Mouse (Mus musculus) ES-E14 (cell line): Measurements from ENCODE around the gene Zfp287. TPM values are rescaled to one million over a fixed set of nuclear protein-coding genes. Genes with fewer than 3 reads are reported as not detected.
A peak's percentile ranks its signal among the peaks of the same experiment; 100 is the strongest.

Source experiments
- DNase-seq: peaks from one replicate; pipeline ENCODE4 v3.0.0-alpha.2; 2013; ENCODE audit warnings: low read depth, low spot score
- H3K27ac ChIP-seq: 2 replicates; pipeline ENCODE4 v1.5.1; 2012; ENCODE audit warnings: low read depth, mild to moderate bottlenecking, low read length, moderate library complexity, mixed read lengths; ENCODE audit not compliant: poor library complexity, insufficient read depth, severe bottlenecking
- H3K36me3 ChIP-seq: 2 replicates; pipeline ENCODE4 v1.6.1; 2012; ENCODE audit warnings: mild to moderate bottlenecking, low read length, moderate library complexity, mixed read lengths; ENCODE audit not compliant: control insufficient read depth, poor library complexity, insufficient read depth, severe bottlenecking
- H3K4me1 ChIP-seq, 2 experiments: fragments of 150-350 bp in 1 of 2; sonication (generic) in 1 of 2; 2 replicates each; pipeline ENCODE4 v1.6.1; 2012; ENCODE audit warnings: low read length in 2 of 2, mild to moderate bottlenecking in 1 of 2, mixed read lengths in 1 of 2; ENCODE audit not compliant: control insufficient read depth in 2 of 2, insufficient read depth in 2 of 2, poor library complexity in 1 of 2
- H3K4me3 ChIP-seq, 2 experiments: fragments of 150-350 bp in 1 of 2; sonication (generic) in 1 of 2; 2 replicates each; pipeline ENCODE4 v1.5.1; 2012; ENCODE audit warnings: low read length in 2 of 2, low read depth in 1 of 2, mild to moderate bottlenecking in 1 of 2, mixed read lengths in 1 of 2; ENCODE audit not compliant: insufficient read depth in 1 of 2, poor library complexity in 1 of 2, severe bottlenecking in 1 of 2
- H3K9ac ChIP-seq: 2 replicates; pipeline ENCODE4 v1.6.1; 2012; ENCODE audit warnings: low read depth, mild to moderate bottlenecking, low read length, mixed read lengths; ENCODE audit not compliant: poor library complexity, insufficient read depth, severe bottlenecking
- H3K9me3 ChIP-seq: fragments of 150-350 bp; sonication (generic); 2 replicates; pipeline ENCODE4 v1.6.1; 2012; ENCODE audit warnings: low read depth, mild to moderate bottlenecking, low read length; ENCODE audit not compliant: control insufficient read depth, insufficient read depth
- CHD2 ChIP-seq: IDR thresholded peaks from 2 replicates; pipeline ENCODE4 v1.6.1; 2014; ENCODE audit warnings: mild to moderate bottlenecking, low read depth, low read length, inconsistent platforms
- HCFC1 ChIP-seq: IDR thresholded peaks from 2 replicates; pipeline ENCODE4 v1.6.1; 2012; ENCODE audit warnings: low read length, inconsistent platforms, borderline replicate concordance; ENCODE audit not compliant: insufficient read depth
- MAFK ChIP-seq: IDR thresholded peaks from 2 replicates; pipeline ENCODE4 v1.6.1; 2014; ENCODE audit warnings: mild to moderate bottlenecking, low read depth, low read length, inconsistent platforms; ENCODE audit not compliant: insufficient read depth
- ZC3H11A ChIP-seq: IDR thresholded peaks from 2 replicates; pipeline ENCODE4 v1.6.1; 2012; ENCODE audit warnings: low read depth, mild to moderate bottlenecking, inconsistent platforms, low read length, borderline replicate concordance
- ZNF384 ChIP-seq: IDR thresholded peaks from 2 replicates; pipeline ENCODE4 v1.6.1; 2012; ENCODE audit warnings: low read depth, low read length, inconsistent platforms
- in situ Hi-C, 2 experiments: fragments of 600-800 bp; cut with MboI; formaldehyde crosslinking; loops; one replicate each; pipeline ENCODE4 v1.15.1; 2025; ENCODE audit warnings: low sequenced_read_pairs in 2 of 2, inconsistent platforms in 1 of 2; ENCODE audit not compliant: unreplicated experiment in 2 of 2
- total RNA-seq: library from RNA; depleted of rRNA; stranded (reverse); fragments of 300-350 nt; gene quantifications from 2 replicates; pipeline ENCODE4 v1.2.3, GENCODE M21; 2012; rRNA removed

Zfp287 gene
- total RNA-seq: 2.2 and 3.6 TPM in 2 replicates

DNA sequence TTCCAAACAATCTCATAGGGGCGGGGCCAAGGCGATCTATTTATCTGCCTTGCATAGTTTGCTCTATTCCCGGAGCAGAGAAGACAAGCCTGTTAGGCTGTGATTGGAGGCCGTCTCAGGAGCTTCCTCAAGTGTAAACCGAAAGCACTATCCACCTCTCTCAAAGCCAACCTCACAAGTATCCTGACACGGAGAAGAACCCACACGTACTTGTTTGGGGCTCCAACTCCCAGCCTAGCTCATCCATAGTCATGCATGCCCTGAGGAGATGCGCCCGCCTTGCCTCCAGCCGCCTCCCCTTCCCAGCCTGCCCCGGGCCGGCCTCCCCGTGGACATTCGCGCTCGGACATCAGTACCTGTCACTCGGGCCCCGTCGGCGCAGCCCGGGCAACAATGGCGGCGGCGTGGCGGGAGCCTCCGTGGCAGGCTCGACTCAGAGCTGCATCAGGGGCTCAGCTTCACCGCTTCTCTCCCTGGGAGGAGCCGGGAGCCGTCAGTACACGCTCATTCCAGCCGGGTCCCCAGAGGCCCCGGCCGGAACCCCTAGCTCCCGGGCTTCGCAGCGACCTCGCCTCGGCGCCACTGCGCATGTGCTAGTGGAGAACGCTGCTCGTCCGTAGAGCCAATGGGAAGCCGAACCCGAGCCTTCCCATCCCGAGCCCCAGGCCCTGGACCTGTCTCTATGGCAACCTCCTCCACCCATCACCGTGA is at the start of gene Zfp287:
TSS of gene Zfp287 (minus strand) at position 595 of the 711 bp plus-strand sequence.
- H3K4me3 ChIP-seq: peak within 1 kb of the TSS; percentile 69

DNA sequence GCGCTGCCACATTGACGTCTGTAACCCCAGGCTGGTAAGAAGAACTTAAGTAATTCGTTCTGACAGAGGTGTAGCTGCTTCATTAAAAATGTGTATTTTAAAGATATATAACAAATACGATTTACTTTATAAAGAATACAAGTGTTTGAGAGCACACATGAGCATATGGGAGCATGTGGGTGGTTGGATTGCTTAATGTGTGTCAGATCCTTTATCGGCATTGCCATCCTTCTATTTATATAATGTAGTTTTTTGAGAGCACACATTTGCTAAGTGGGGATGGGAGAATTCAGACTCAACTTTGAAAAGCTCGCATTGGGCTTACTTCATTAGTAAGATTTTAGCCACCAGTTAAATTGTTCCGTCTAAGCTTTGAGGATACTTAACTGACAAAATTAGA is 44.8 kb upstream of the Zfp287 start:
- H3K4me3 ChIP-seq: no peak overlapping the region
- H3K36me3 ChIP-seq: no peaks in the 10 kb centered on the region
- TF ChIP-seq ZC3H11A (no peak), MAFK (no peak), ZNF384 (no peak), CHD2 (no peak), HCFC1 (no peak)
- no peaks in the 10 kb centered on the region for H3K9me3 ChIP-seq
- no peak overlapping the region for H3K27ac ChIP-seq
- no peaks in the 10 kb centered on the region for H3K4me1 ChIP-seq
- no peak overlapping the region for H3K9ac ChIP-seq
- in situ Hi-C loops: no loop called here
- no peak for DNase-seq

More for the DNA sequence above, at the start of gene Zfp287:
- no peaks in the 10 kb centered on the region for H3K36me3 ChIP-seq
- no peak for TF ChIP-seq HCFC1
- no peak for TF ChIP-seq CHD2
- no peak for TF ChIP-seq ZC3H11A
- TF ChIP-seq MAFK: no peak
- no peak for TF ChIP-seq ZNF384
- H3K9ac ChIP-seq: peak within 1 kb of the TSS; percentile 70
- in situ Hi-C loops: no loop called here
- DNase-seq: peak; percentile 81
- H3K27ac ChIP-seq: no peak within 1 kb of the TSS
- no peaks in the 10 kb centered on the region for H3K9me3 ChIP-seq
- 0 out of 4 replicates have a peak, but pooled peaks cover 0 to 2% of the 10 kb centered on the region in 2 experiments for H3K4me1 ChIP-seq

DNA sequence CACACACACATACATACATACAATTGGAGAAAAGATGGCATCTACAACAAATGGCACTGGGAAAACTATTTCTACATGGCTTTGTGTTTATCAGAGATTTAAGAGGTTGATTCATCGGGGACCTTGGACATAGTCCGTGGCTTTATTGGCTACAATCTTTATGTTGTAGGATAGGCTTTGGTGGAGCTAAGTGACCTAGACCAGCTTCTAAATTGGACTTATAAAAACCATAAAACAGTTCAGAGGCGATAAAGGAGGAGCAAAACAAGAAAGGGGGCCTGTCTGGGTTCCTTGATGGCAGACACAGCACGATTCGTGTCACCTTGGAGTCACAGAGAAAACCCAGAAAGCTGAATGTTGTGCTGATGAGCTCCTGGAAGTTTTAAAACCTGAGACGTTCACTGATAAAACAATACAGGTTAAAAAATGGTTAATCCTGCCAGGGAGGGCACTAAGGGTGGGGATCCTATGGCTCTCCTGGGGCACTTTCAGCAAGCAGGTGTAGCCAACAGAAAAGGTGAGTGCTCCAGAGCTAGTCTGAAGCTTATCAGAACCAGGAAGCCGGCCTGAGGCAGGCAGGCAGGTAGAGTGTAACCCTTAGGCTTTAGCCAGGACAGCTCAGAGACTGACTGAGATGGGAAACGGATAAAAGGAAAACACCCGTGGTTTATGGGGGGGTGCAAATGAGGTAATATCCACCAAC is 29.2 kb upstream of the Zfp287 start:
- Histone ChIP-seq H3K27ac (no peak overlapping the region), H3K9ac (no peak overlapping the region), H3K9me3 (no peaks in the 10 kb centered on the region), H3K36me3 (no peaks in the 10 kb centered on the region), H3K4me3 (no peak overlapping the region), H3K4me1 (0 out of 4 replicates have a peak, but pooled peaks cover 0 to 3% of the 10 kb centered on the region in 2 experiments)
- TF ChIP-seq ZC3H11A: no peak
- TF ChIP-seq HCFC1: no peak
- no peak for TF ChIP-seq MAFK
- no peak for DNase-seq
- in situ Hi-C loops: loop anchor here in 1 of 2 experiments (25.0 kb wide), 1 partner anchor 376 kb away; the partner anchor contains the start of gene Pmp22

DNA sequence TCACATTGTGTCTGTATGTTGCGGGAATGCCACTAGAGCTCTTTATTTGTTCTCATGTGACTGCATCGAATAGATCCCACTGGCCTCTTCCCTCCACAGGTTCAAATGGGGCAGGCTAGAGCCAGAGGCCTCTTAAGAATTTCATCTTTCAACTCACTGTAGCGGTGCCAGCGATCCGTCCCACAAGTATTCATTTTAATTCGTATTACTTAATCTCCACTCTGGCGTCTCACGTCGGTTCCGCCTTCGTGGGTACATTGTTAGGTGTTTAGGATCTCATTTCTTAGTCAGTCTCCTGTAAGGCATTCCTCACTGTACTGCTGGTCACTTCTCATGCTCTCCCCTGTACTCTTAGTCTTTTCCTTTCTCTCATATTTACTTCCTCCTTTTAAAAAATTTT is 26.8 kb upstream of the Zfp287 start:
- Histone ChIP-seq H3K4me1 (0 out of 4 replicates have a peak, but pooled peaks cover 0 to 3% of the 10 kb centered on the region in 2 experiments), H3K36me3 (no peaks in the 10 kb centered on the region), H3K9me3 (no peaks in the 10 kb centered on the region), H3K27ac (no peak overlapping the region), H3K4me3 (no peak overlapping the region), H3K9ac (no peak overlapping the region)
- DNase-seq: no peak
- no peak for TF ChIP-seq ZC3H11A
- no peak for TF ChIP-seq HCFC1
- TF ChIP-seq ZNF384: no peak
- TF ChIP-seq CHD2: no peak
- TF ChIP-seq MAFK: no peak
- in situ Hi-C loops: loop anchor here (10.0 to 25.0 kb wide), 2 partner anchors 156 to 379 kb away; partner anchors contain the start of gene Pmp22 (in 1 of the 2)
